Mouse (Mus musculus) spleen, adult 2 months (tissue): ENCODE measurements around the gene Strn4.
A peak's percentile ranks its signal among the peaks of the same experiment; 100 is the strongest.

Experiments used
- CTCF ChIP-seq: fragments of 200-500 bp; IDR thresholded peaks from 2 replicates; pipeline ENCODE4 v1.5.1; 2011; ENCODE audit warnings: mild to moderate bottlenecking, inconsistent platforms; ENCODE audit not compliant: insufficient read depth, insufficient read length, insufficient replicate concordance; ENCODE audit errors: extremely low read depth
- POLR2A ChIP-seq: fragments of 200-500 bp; IDR thresholded peaks from 2 replicates; pipeline ENCODE4 v1.6.1; 2011; ENCODE audit warnings: low read depth, low read length, inconsistent platforms

DNA sequence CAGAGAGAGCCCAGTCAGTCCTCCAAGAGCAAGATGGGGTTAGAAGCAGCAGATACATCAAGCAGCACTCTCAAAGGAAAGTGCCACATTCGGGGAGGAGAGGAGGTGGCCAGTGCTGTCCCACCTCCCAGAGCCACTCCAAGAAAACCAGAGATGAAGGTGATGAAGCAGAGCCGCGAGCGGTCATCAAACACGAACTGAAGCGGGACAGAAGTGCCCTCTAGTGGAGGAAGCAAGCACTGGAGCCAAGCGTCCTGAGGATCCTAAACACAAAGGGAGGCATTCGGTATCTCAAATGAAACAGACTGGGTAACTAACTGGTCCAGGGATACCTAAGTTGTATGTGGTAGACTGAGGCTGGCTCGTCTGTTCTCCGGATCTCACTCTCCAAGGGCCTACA lies 6.0 kb upstream of the Strn4 start:
- TF ChIP-seq CTCF: peak; percentile 75; the same call in 1 of the 2 replicates
- TF ChIP-seq POLR2A: no peak
